Mouse (Mus musculus) ES-E14 (cell line): ENCODE data around the gene Slc28a1.

Source experiments
- CHD2 ChIP-seq: IDR thresholded peaks from 2 replicates; pipeline ENCODE4 v1.6.1; 2014; ENCODE audit warnings: mild to moderate bottlenecking, low read depth, low read length, inconsistent platforms
- HCFC1 ChIP-seq: IDR thresholded peaks from 2 replicates; pipeline ENCODE4 v1.6.1; 2012; ENCODE audit warnings: low read length, inconsistent platforms, borderline replicate concordance; ENCODE audit not compliant: insufficient read depth
- MAFK ChIP-seq: IDR thresholded peaks from 2 replicates; pipeline ENCODE4 v1.6.1; 2014; ENCODE audit warnings: mild to moderate bottlenecking, low read depth, low read length, inconsistent platforms; ENCODE audit not compliant: insufficient read depth
- ZC3H11A ChIP-seq: IDR thresholded peaks from 2 replicates; pipeline ENCODE4 v1.6.1; 2012; ENCODE audit warnings: low read depth, mild to moderate bottlenecking, inconsistent platforms, low read length, borderline replicate concordance
- ZNF384 ChIP-seq: IDR thresholded peaks from 2 replicates; pipeline ENCODE4 v1.6.1; 2012; ENCODE audit warnings: low read depth, low read length, inconsistent platforms

- TF ChIP-seq ZNF384, result no peak
- TF ChIP-seq HCFC1, result no peak; the same call in 1 of the 2 replicates
- TF ChIP-seq ZC3H11A, result no peak
- no peak for TF ChIP-seq MAFK
- 0 out of 2 replicates have a peak, but pooled peaks have one; percentile 38 for TF ChIP-seq CHD2
Measured at GRCm38 (mm10) chr7:81151216-81151615, 36.6 kb downstream of the Slc28a1 start.
